Mouse (Mus musculus): ENCODE measurements at regions not wholly inside any gene's neighbourhood (a gene's known extent, or its start where the extent isn't known, plus 50 kb on each side); places are given as distances from the start of the nearest gene placed in this dataset.

- no peak for DNase-seq (ENCODE audit: extremely low spot score, low read depth, low spot score)
Observed at GRCm38 (mm10) chr12:95054887-95055286, 637.1 kb upstream of the Flrt2 start.

GRCm38 (mm10) chr12:95056926-95057325 lies 635.1 kb upstream of the Flrt2 start:
- no peak for DNase-seq (ENCODE audit: extremely low spot score, low read depth, low spot score)

DNA sequence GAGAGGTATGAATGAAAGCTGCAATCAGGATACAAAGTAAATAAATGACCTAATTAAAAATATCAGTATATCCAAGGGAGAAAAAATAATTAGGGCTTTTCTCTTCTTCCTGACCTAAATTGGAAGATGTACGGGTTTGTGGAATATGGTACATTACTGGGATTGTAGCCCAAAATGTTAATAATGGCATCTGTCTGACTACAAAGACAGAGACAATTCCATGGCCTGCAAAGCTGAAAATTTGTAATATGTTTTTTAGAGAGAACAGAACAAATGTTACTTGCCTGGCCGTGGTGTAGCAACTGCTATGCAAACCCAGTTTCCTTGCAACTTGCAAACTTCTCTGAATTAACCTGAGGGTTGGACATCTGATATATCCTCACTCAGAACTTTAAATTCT lies 632.6 kb upstream of the Flrt2 start:
- DNase-seq (ENCODE audit: extremely low spot score, low read depth, low spot score) = no peak

DNA sequence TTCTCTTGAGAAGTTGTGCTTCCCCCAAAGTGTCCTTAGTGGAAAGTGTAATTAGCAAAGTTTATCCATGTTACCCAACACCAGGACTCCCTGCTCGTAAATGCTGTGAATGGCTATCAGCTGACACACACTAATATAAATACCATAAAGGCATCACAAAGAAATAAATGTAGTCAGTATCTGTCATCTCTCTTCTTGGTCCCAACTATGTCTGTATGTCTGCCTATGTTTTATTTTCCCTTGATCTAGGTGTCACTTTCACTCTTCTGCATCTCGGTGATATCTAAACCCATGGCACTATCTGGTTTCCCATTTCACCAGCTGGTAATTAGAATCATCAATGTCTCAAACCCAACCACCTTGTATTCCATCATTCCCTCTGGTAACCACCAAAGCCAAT lies 619.7 kb upstream of the Flrt2 start:
- no peak for DNase-seq (ENCODE audit: extremely low spot score, low read depth, low spot score)

DNA sequence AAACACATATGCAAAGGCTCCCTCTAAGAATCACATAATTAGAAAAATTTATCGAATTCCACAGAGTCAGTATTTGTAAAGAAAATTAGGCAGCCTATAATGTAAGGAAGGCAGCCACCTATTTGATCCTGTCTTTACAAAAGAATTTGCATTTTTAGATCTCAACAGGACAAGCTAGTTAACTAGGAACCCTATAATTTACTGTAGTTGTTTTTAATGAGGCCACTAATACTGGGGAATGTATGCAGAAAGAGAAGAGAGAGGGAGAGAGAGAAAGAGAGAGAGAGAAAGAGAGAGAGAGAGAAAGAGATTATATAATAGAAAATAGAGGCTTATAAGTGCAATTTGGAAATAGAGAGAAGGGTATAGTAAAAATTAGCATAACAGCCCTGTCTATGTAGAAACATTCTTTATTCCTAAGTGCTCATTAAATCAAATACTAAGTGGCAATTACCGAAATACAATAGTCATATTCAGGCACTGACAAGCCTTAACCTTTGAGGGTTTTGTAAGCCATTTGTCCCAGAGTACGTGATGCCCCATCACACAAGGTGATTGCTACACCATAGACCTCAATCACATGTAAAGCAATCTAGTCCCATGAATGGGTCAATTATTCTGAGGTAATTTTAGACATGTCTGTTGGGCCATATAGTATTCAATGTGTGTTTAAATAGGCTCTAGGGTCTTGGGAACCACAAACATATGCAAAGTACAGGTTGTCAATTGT lies 572.6 kb upstream of the Flrt2 start:
- DNase-seq (ENCODE audit: extremely low spot score, low read depth, low spot score) = no peak

- DNase-seq (ENCODE audit: extremely low spot score, low read depth, low spot score) = no peak
Observed at GRCm38 (mm10) chr12:95132804-95133203, 559.2 kb upstream of the Flrt2 start.

DNA sequence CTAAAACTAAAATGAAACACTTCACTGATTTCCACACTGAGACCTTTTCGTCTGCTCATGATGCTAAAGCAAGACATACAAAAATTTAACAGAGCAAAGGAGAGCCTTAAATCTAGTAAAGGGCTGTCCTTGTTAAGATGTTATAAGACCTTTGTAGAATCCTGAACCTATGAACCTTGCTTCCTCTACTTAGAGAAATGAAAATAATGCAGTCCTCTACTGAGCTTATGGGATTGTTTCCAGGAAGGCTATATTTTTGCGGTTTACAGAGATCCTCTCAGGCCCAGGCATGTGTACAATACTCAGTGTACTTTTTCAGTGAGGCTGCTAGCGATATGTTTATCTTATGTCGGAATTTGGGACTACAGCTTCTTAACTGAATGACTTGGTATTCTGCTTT lies 558.5 kb upstream of the Flrt2 start:
- no peak for DNase-seq (ENCODE audit: extremely low spot score, low read depth, low spot score)

DNA sequence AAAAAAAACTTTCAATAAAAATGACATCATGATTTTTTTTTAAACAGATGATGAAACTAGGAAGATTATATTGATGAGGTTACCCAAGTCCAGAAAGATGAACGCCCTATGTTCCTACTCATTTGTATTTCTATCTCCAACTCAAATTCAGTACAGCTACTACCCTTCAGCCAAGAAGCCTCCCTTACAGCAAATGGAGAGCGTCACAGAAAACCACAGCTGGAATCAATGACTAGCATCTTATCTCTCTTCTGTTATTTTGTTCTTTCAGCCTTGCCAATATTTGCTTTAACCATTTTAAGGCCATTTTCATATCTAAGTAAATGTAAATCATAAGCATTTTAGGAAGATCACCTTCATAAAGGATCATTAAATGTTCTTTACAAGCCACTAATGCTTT lies 553.9 kb upstream of the Flrt2 start:
- DNase-seq (ENCODE audit: extremely low spot score, low read depth, low spot score) = no peak

- DNase-seq (ENCODE audit: extremely low spot score, low read depth, low spot score) = no peak
Observed at GRCm38 (mm10) chr12:95171051-95171450, 521.0 kb upstream of the Flrt2 start.

- DNase-seq (ENCODE audit: extremely low spot score, low read depth, low spot score) = no peak
Observed at GRCm38 (mm10) chr12:95173810-95174402, 518.1 kb upstream of the Flrt2 start.

DNA sequence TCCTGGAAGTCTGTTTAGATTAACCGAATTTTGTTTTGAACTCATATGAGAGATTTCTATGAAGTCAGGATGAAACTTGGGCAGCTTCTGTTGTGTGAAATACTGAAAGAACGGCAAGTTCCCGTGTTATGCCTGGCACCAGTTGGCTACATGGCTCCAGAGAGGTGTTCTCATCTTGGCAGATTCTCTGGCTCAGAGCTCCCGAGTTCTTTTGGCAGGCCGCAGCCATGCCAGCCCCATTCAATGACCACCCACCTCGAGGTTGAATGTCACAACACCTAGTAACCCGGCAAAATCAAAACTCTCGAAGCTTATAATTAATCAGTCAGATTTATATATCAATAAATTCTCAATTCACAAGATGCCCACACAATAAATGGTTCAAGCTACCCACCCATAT lies 489.5 kb upstream of the Flrt2 start:
- DNase-seq (ENCODE audit: extremely low spot score, low read depth, low spot score) = no peak

DNA sequence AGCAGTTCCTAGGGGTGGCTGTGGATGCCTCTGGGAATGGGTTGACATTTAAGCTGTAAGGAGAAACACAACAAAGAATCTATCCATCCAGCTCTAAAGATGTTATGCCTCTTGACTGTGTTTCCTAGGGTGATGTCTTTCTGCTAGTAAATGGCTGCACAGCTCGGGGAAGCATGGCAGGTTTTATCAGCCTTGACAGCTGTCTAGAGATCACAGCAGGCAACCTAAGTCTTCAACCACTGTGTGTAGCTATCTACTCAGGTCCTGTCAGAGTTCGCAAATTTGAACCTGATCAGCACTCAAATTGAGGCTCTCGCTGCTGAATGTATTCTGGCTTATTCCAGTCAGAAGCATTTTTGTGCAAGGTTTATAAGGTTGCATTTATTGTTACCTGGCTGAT lies 486.9 kb upstream of the Flrt2 start:
- DNase-seq (ENCODE audit: extremely low spot score, low read depth, low spot score) = no peak

DNA sequence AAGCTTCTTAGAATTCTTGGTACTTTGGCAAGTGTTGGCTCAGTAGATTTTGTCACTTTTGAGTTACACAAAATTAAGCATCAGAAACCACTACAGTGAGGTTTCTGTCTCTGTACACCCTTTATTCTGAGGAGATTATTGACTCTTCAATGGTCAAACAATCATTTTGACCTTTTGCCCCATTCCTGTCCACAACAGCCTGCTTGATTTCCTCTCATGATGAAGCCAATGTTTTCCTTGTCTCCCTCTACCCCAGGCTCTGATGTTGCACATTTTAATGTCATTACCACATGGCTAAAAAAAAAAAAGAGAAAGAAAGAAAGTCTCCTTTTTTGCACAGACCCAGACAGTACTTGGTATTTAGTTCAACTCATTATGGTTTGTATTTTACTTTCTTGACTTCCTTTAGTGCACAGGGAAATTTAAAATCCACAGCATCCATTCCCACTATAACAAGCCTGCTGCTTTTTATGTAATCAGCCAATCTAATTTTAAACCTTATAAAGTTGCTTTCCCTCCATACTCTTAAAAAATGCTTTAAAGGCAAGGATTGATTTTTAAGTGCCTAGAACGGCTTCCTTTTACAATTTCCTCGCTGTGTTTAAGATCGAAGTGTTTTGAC lies 452.8 kb upstream of the Flrt2 start:
- no peak for DNase-seq (ENCODE audit: extremely low spot score, low read depth, low spot score)

DNA sequence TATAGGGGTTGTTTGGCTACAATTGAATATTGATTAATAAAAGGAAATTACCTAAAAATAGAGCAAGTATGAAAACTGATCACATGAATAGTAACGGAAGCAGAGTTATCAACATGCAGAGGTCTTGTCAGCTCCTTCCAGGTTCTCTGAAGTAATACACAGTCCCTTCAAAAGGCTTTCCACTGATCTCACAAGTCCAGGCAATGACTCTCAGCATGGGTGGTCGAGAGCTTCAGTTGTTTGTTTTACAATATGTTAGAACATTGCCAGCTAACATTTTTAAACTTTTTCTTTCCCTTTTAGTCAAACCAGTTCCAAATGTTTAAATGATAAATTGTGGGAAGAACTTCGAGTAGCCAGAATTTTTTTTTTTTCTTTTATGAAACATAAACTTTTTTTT lies 424.8 kb upstream of the Flrt2 start:
- DNase-seq (ENCODE audit: extremely low spot score, low read depth, low spot score) = no peak

DNA sequence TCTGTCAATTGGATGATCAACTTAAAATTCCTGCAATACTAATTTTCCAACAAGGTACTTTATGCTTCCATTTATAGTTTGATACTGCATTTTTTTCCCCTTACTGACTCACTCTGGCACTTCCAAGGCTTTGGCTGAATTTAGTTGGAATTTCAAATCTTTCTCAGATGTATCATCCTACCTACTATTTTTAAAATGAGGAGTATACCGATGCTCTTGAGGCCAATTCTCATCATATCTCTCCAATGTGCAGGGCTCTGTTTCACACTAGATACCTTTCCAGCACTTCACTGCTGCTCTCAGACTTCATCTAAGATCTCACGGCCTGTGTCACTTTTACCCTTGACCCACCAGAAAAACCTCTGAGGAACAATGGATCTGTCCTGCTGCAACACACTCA lies 386.6 kb upstream of the Flrt2 start:
- DNase-seq (ENCODE audit: extremely low spot score, low read depth, low spot score) = no peak

DNA sequence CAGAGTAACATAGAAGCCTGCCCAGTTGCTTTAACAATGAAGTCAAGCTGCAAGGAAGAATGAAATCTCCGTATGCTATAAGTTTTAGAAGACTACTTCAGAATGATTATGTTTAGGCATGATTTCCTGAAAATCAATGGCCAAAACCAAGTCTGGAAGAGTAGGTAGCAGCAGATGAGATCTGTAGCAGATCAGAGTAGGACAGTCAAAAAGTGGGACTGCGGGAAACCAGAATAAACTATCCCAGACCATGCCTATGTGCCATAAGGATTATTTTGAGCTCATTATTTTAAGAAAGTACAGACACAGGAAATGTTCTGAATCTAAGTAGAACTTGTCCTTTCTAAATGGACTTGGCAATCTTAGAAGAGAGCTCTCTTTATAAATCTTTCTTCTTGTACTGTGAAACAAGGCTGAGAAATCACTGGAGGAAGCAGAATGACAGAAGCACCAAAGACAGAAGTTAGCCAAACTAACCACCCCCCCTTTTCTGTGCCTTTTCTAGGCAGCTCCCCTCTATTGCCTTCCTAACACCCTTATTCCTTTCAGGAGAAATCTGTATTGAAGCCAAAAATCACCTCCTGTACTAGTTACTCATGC lies 376.8 kb upstream of the Flrt2 start:
- no peak for DNase-seq (ENCODE audit: extremely low spot score, low read depth, low spot score)

DNA sequence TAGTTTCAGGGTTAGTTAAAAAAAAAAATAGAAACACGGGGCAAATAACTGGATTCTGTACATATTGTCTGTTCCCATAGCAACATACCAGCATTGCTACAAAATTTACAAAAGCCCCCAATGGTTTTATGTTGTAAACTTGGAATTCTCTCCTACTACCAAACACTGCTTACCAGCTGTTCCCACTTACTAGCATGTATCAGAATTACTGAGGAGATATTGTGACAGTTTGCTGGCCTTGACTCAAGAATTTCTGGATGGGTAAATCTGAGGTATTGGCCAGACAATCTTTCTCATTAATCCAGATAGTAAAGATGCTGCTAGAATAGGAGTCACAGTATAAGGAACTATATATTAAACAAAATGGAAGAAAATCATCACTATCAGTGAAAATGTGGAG lies 375.2 kb upstream of the Flrt2 start:
- no peak for DNase-seq (ENCODE audit: extremely low spot score, low read depth, low spot score)

- no peak for DNase-seq (ENCODE audit: extremely low spot score, low read depth, low spot score)
Observed at GRCm38 (mm10) chr12:95321693-95322092, 370.3 kb upstream of the Flrt2 start.

- DNase-seq (ENCODE audit: extremely low spot score, low read depth, low spot score) = peak; percentile 20
Observed at GRCm38 (mm10) chr12:95329666-95330065, 362.4 kb upstream of the Flrt2 start.

DNA sequence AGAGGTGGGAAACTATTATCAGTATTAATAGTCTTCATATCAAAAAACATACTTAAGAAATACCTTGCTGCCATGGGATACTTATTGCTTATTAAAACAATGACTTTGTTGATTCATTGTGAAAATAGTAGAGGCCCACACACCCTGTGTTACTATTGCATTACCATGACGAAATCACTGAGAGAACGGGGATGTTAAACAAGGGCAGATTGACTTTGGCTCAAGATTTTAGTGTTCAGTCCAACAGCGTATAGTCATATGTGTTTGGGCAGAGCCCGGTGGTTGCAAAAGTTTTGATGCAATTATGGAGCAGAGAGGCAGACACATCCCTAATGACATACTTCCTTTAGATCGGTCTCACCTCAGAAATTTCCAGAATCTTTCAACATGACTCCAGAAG lies 344.2 kb upstream of the Flrt2 start:
- DNase-seq (ENCODE audit: extremely low spot score, low read depth, low spot score) = no peak

GRCm38 (mm10) chr12:95355151-95355550 lies 336.9 kb upstream of the Flrt2 start:
- DNase-seq (ENCODE audit: extremely low spot score, low read depth, low spot score) = no peak

Measured in hindlimb bud, embryonic 11.5 days (tissue).